Mouse (Mus musculus): ENCODE results near the gene Dnase1l1. TPM values are rescaled to one million over a fixed set of nuclear protein-coding genes. Genes with fewer than 3 reads are reported as not detected.

The Dnase1l1 gene
- polyA plus RNA-seq, 1 experiment from 2014 or later, result 5.8 TPM

DNA sequence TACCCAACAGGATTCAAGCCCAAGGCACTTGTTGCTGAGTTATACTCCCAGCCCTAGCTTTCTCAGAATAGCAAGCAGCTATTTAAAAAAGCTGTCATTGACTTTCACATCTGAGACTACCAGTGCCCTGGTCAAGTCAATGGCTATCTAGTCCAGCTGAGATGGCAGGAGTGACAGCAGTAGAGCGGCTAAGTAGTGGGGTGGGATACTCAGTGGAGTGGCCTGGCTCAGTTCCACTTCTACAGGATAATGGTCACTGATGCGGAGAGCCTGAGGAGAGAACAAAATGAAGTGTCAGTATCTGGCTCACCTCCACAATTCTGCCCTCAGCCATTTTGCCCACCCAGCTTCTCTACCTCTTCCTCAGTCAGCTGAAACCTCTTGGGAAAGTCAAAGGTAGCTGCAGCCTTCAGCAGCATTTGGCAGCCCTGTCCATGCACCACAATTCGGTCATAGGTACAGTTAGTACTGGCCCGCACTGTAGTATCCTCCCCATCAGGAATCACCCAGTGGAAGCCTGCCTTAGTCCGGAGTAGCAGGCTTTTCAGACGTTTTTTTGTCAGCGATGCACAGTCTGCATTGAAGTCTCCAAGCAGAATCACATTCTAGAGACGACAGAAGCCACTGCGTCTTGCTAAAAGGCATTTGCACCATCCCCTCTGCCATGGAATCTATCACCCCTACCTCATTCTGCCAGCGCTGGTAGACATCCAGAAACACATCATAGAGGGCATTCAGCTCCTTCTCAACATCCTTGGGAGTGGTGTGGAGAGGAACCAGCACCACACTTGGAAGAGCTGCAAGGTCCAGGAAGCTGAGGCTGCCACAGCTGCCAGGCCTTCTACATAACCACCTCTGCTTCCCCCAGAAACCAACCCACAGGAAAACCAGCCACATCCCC is 8.5 kb downstream of the Dnase1l1 start:
- Histone ChIP-seq H3K27ac (replicated peaks; ENCODE audit: low read depth, low read length) (no peak overlapping the region), H3K9ac (ENCODE audit: low read length) (no peak overlapping the region), H3K4me2 (ENCODE audit: low read depth, severe bottlenecking) (no peak overlapping the region), H3K9me3 (ENCODE audit: control insufficient read depth, low read length) (no peaks in the 10 kb centered on the region), H3K36me3 (ENCODE audit: control insufficient read depth, insufficient read depth, low read length) (no peaks in the 10 kb centered on the region; the same call in 1 of the 2 replicates), H3K4me3 (ENCODE audit: low read depth, low read length) (no peak overlapping the region), H3K4me1 (ENCODE audit: control insufficient read depth, insufficient read depth, low read length) (no peaks in the 10 kb centered on the region), H3K27me3 (ENCODE audit: control insufficient read depth, insufficient read depth, low read length) (no peaks in the 10 kb centered on the region)
- 35% methylated on average over 10 of the region's 10 CpGs for WGBS
- ATAC-seq (ENCODE audit: insufficient number of reproducible peaks, low FRiP score, low TSS enrichment, low read depth), result no peak
- peak; percentile 28 for DNase-seq (ENCODE audit: low spot score)

DNA sequence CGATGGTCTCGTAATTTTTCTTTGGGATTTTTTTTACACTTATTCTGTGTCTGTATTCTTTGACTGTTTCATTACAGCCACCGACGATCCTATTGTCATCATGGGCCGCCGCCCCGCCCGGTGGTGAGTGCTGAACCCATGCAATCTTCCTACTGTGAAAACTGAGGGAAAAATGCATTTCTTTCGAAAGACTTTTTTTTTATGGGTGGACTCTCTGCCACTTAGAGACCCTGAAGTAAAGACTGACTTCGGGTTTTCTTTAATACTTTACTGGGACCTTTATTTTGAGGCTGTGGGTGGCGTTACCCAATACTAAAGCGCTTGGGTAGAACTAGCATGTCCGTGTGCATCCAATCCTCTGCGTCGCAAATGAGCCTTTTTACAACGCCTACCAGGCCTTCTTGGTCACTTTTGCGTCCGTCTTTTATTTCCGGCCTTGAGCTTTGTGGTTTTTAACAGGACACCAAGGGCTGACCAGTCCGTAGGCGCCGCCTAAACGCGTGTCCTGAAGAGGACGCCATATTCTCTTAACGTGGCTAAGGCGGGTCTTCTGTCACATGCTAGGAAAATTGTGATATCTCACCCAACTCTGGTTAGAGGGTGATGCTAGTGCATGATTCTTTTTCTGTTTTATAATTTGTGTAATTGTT is 11.1 kb downstream of the Dnase1l1 start:
- Histone ChIP-seq H3K9me3 (ENCODE audit: control insufficient read depth, low read length) (no peaks in the 10 kb centered on the region), H3K4me1 (ENCODE audit: control insufficient read depth, insufficient read depth, low read length) (no peaks in the 10 kb centered on the region), H3K9ac (ENCODE audit: low read length) (peak overlapping the region; percentile 61), H3K27me3 (ENCODE audit: control insufficient read depth, insufficient read depth, low read length) (no peaks in the 10 kb centered on the region), H3K27ac (replicated peaks; ENCODE audit: low read depth, low read length) (0 out of 2 replicates have a peak overlapping the region, but pooled peaks have one; percentile 5), H3K4me3 (ENCODE audit: low read depth, low read length) (peak overlapping the region; percentile 50), H3K36me3 (ENCODE audit: control insufficient read depth, insufficient read depth, low read length) (no peaks in the 10 kb centered on the region; the same call in 1 of the 2 replicates), H3K4me2 (ENCODE audit: low read depth, severe bottlenecking) (peak overlapping the region; percentile 44)
- DNase-seq (ENCODE audit: low spot score), result peak; percentile 50
- ATAC-seq (ENCODE audit: insufficient number of reproducible peaks, low FRiP score, low TSS enrichment, low read depth), result no peak
- 14% methylated on average over 27 of the region's 27 CpGs for WGBS

DNA sequence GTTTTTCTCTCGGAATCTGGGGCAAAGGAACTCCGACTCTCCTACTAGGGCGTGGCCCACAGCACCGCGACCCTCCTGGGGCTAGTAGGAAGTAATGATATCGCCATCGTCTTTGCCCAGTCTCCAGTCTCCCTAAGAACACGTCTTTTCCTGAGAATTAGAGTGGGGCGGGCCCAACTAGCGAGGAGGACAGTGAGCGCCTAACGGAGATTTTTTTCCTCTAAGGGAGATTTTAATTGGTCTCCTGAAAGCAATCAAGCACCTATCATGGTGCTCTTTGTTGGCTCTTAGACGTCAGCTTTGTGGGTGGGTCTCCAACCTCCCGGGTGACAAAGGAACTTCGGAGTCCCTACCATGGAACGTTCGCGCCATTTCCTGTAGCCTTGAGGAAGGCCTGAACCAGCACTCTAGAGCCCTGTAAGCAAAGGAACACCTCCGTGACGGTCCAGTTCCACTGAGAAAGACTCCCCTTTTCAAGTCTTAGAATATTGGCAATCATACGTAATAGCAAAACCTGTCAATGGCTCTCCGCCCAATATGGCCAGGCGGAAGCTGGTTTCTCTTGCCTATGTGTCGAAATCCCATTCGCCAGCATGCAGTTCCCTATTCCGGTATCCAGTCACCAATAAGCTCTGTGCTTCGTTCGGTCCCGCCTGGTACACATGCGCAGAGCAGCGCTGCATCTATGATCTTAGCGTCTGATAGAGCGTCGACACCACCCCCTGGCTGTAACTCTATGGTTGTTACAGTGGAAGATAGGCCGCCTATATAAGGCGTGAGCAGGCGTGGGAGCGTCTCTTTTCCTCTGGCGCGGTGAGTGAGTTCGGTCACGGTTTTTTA is 11.9 kb downstream of the Dnase1l1 start, which contains the start of gene Rpl10:
Gene Rpl10 (plus strand): TSS at position 751 of the 840 bp plus-strand sequence.
- H3K27ac ChIP-seq (replicated peaks; ENCODE audit: low read depth, low read length), result peak within 1 kb of the TSS; percentile 89
- no peaks in the 10 kb centered on the region; the same call in 1 of the 2 replicates for H3K36me3 ChIP-seq (ENCODE audit: control insufficient read depth, insufficient read depth, low read length)
- ATAC-seq (ENCODE audit: insufficient number of reproducible peaks, low FRiP score, low TSS enrichment, low read depth) (peak; percentile 93), DNase-seq (ENCODE audit: low spot score) (peak; percentile 90)
- H3K4me3 ChIP-seq (ENCODE audit: low read depth, low read length), result peak within 1 kb of the TSS; percentile 50
- H3K27me3 ChIP-seq (ENCODE audit: control insufficient read depth, insufficient read depth, low read length), result no peaks in the 10 kb centered on the region
- no peaks in the 10 kb centered on the region for H3K4me1 ChIP-seq (ENCODE audit: control insufficient read depth, insufficient read depth, low read length)
- peak within 1 kb of the TSS; percentile 45 for H3K4me2 ChIP-seq (ENCODE audit: low read depth, severe bottlenecking)
- 13% methylated on average over 42 of the region's 42 CpGs for WGBS
- peak within 1 kb of the TSS; percentile 64 for H3K9ac ChIP-seq (ENCODE audit: low read length)
- H3K9me3 ChIP-seq (ENCODE audit: control insufficient read depth, low read length), result no peaks in the 10 kb centered on the region

DNA sequence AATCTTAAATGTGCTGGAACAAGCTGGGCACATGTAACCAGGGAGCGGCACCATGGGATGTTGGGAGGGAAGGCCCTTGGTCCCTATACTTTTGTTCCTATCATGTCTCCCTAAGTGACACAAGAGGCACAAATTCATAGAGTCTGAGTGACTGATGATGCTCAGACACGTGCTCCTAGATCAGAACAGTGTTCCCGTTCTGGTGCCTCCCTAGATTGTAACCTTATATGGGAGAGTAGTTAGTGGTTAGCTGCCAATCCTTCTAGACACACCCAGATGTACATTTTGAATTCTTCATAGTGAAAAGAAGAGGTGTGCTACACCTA is 12.4 kb downstream of the Dnase1l1 start:
- Histone ChIP-seq H3K9me3 (ENCODE audit: control insufficient read depth, low read length) (no peaks in the 10 kb centered on the region), H3K4me3 (ENCODE audit: low read depth, low read length) (peak overlapping the region; percentile 50), H3K4me1 (ENCODE audit: control insufficient read depth, insufficient read depth, low read length) (no peaks in the 10 kb centered on the region), H3K36me3 (ENCODE audit: control insufficient read depth, insufficient read depth, low read length) (no peaks in the 10 kb centered on the region; the same call in 1 of the 2 replicates), H3K4me2 (ENCODE audit: low read depth, severe bottlenecking) (peak overlapping the region; percentile 45), H3K9ac (ENCODE audit: low read length) (peak overlapping the region; percentile 64), H3K27me3 (ENCODE audit: control insufficient read depth, insufficient read depth, low read length) (no peaks in the 10 kb centered on the region), H3K27ac (replicated peaks; ENCODE audit: low read depth, low read length) (peak overlapping the region; percentile 89)
- 42% methylated on average over 3 of the region's 3 CpGs for WGBS
- DNase-seq (ENCODE audit: low spot score) (no peak), ATAC-seq (ENCODE audit: insufficient number of reproducible peaks, low FRiP score, low TSS enrichment, low read depth) (peak; percentile 27)

DNA sequence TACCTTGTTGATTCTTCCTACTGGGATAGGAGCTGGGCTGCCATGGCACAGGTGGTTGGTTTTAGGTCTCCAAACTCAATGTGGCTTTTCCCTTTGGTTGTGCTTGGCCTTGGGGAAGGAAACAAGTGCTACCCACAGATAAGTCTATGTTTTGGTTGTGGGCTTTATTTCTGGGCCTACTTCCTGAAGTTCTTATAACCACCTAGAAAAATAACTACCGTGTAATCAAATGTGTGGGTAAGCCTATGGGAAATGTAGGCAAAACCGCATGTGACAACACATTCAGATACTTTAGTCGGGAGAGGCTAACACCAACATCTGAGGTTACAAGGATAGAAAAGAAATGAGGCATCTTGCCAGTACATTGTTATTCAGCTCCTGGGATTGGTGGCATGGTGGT is 24.4 kb downstream of the Dnase1l1 start:
- ATAC-seq (ENCODE audit: insufficient number of reproducible peaks, low FRiP score, low TSS enrichment, low read depth) (no peak), DNase-seq (ENCODE audit: low spot score) (no peak)
- Histone ChIP-seq H3K36me3 (ENCODE audit: control insufficient read depth, insufficient read depth, low read length) (no peaks in the 10 kb centered on the region), H3K27me3 (ENCODE audit: control insufficient read depth, insufficient read depth, low read length) (no peaks in the 10 kb centered on the region), H3K4me3 (ENCODE audit: low read depth, low read length) (no peak overlapping the region), H3K27ac (replicated peaks; ENCODE audit: low read depth, low read length) (no peak overlapping the region), H3K4me1 (ENCODE audit: control insufficient read depth, insufficient read depth, low read length) (no peaks in the 10 kb centered on the region), H3K4me2 (ENCODE audit: low read depth, severe bottlenecking) (no peak overlapping the region), H3K9ac (ENCODE audit: low read length) (no peak overlapping the region), H3K9me3 (ENCODE audit: control insufficient read depth, low read length) (no peaks in the 10 kb centered on the region)
- WGBS, result 98% methylated on average over 3 of the region's 3 CpGs

DNA sequence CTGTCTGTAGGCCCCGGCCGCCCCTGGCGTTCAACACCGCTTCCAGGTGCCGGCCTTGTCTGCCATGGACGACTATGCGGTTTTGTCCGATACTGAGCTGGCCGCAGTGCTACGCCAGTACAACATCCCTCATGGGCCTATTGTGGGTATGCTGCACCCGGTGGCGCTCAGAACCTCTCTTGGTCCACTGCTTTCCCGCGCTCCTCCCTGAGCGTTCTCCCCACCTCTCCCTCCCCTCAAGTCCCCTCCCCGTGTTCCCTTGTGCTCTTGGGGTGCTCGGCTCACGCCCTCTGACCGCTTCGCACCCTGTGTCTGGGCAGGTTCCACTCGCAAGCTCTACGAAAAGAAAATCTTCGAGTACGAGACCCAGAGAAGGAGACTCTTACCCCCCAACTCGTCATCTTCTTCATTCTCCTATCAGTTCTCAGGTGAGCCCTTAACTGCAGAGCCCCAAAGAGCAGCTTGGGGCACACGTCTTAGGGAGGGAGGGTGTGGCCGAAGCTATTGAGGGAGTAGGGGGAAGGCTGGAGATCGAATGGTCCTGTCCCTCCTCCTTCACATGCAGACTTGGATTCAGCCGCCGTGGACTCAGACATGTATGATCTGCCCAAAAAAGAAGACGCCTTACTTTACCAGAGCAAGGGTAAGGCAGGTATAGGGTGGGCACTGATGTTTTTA is 27.1 kb downstream of the Dnase1l1 start:
- H3K4me3 ChIP-seq (ENCODE audit: low read depth, low read length), result peak overlapping the region; percentile 54
- peak overlapping the region; percentile 65 for H3K4me2 ChIP-seq (ENCODE audit: low read depth, severe bottlenecking)
- DNase-seq (ENCODE audit: low spot score), result no peak
- peak overlapping the region; percentile 62; the same call in 1 of the 2 replicates for H3K27ac ChIP-seq (replicated peaks; ENCODE audit: low read depth, low read length)
- H3K27me3 ChIP-seq (ENCODE audit: control insufficient read depth, insufficient read depth, low read length), result no peaks in the 10 kb centered on the region
- no peaks in the 10 kb centered on the region for H3K4me1 ChIP-seq (ENCODE audit: control insufficient read depth, insufficient read depth, low read length)
- ATAC-seq (ENCODE audit: insufficient number of reproducible peaks, low FRiP score, low TSS enrichment, low read depth), result peak; percentile 56
- H3K36me3 ChIP-seq (ENCODE audit: control insufficient read depth, insufficient read depth, low read length), result no peaks in the 10 kb centered on the region
- no peaks in the 10 kb centered on the region for H3K9me3 ChIP-seq (ENCODE audit: control insufficient read depth, low read length)
- H3K9ac ChIP-seq (ENCODE audit: low read length), result peak overlapping the region; percentile 76
- 23% methylated on average over 29 of the region's 31 CpGs for WGBS

DNA sequence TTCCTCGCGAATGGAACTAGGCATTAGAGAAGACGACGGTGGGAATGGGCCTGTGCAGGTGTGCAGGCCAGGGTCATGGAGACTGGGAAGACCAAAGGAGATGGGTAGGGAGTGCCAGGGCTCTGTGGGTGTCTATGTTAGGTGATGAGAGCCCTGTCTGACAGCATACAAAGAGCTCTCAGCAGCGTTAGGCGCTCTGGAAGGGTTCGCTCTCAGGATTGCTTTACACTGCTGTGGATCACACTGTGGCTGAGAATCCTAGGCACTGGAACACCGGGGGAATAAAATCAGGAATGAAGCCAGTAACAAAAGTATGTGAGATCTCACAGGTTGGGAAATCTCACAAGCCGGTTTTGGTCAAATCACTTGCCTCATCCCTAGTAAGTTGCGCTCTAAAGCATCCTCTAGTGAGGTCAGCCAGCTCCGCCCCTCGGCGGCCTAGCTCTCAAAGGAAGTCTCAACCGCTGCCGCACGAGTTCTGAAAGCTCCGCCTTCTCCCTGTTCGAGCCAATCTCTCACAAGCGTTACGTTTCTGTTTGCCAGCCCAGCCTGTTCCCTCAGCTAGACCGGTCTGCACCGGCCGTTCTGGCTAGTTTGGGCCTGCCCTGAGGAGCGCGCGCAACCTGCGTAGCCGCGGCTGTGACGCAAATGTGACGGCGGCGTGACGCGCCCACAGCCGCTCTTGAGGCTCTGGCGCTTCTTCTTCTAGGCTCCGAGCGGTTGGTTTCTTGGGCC is 27.8 kb downstream of the Dnase1l1 start, which contains the start of gene Emd:
Gene Emd (plus strand): TSS at position 535 of the 735 bp plus-strand sequence.
- DNase-seq (ENCODE audit: low spot score) (peak; percentile 86), ATAC-seq (ENCODE audit: insufficient number of reproducible peaks, low FRiP score, low TSS enrichment, low read depth) (peak; percentile 98)
- H3K27ac ChIP-seq (replicated peaks; ENCODE audit: low read depth, low read length), result peak within 1 kb of the TSS; percentile 62; the same call in 1 of the 2 replicates
- H3K9ac ChIP-seq (ENCODE audit: low read length), result peak within 1 kb of the TSS; percentile 76
- H3K4me1 ChIP-seq (ENCODE audit: control insufficient read depth, insufficient read depth, low read length), result no peaks in the 10 kb centered on the region
- peak within 1 kb of the TSS; percentile 54 for H3K4me3 ChIP-seq (ENCODE audit: low read depth, low read length)
- WGBS, result 25% methylated on average over 39 of the region's 39 CpGs
- peak within 1 kb of the TSS; percentile 65 for H3K4me2 ChIP-seq (ENCODE audit: low read depth, severe bottlenecking)
- H3K9me3 ChIP-seq (ENCODE audit: control insufficient read depth, low read length), result no peaks in the 10 kb centered on the region
- H3K36me3 ChIP-seq (ENCODE audit: control insufficient read depth, insufficient read depth, low read length), result no peaks in the 10 kb centered on the region
- H3K27me3 ChIP-seq (ENCODE audit: control insufficient read depth, insufficient read depth, low read length), result no peaks in the 10 kb centered on the region
